Mouse (Mus musculus): Measurements from ENCODE around the gene Sstr4. TPM values are rescaled to one million over a fixed set of nuclear protein-coding genes. Genes with fewer than 3 reads are reported as not detected.

Gene Sstr4
- total RNA-seq, 2 experiments from 2014 or later: 0.20 to 0.43 TPM

DNA sequence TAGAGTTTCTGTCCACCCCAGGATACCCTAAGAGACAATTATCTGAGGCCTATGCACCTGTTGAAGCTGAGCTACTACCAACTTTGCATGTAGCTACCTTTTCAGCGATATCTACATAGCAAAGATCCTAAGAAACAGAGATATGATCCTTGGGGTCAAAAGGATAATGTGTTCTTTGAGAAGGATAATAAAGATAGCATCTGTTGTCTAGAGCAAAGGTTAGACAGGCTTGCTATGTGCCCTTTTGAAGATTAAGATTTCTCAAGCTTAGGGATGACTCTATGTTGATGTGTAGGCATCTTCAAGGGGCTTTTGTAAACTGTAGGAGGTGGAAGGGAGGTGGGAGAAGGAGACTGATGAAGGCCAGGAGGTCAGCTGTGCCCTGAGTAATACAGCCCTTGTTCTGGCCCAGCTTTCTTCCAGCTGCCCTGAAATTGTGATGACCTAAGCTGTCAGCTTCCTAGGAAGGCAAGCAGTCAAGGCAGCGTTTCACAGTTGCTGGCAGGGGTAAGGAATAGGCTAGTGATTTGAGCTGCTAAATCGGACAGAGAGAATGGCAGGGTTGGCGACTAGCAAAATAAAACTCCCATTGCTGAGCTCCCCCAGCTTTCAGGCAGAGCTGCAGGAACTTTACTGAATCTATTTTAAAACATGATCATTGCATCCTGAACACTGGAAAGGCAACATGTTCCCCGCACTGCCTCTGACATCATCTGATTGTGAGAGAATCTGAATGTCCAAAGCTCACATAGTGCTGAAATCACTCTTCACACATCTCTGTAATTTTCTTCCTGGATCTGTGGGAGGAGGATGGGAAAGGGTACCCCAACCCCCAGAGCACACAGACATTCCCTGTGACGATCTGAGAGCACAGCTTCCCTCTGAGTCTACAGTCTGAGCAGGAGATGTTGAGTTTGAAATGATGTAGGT is 7.2 kb upstream of the Sstr4 start:
- intact Hi-C loops (cut with DNase I; ENCODE audit: low total_unique reads): no loop called here
- no peak for DNase-seq

- intact Hi-C loops (cut with DNase I; ENCODE audit: low total_unique reads): no loop called here
- no peak for DNase-seq
Measured at GRCm38 (mm10) chr2:148393149-148393548, 2.0 kb upstream of the Sstr4 start.

DNA sequence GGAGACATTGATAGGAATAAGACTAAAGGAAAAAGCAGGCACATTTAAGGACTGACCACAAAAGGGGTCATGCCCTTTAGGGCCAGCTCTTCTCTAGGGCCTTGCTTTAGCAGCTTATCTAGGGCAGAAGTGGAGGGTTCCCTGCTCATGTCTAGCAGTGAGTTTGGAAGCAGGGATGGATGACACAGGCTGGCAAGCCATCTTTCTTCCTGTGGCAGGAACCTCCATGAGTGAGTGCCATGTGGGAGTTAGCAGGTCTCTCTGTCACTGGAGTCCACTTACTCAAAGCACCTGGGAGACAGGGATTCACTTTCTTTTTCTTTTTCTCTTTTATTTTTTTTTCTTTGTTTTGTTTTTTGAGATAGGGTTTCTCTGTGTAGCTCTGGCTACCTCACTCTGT is 1.3 kb upstream of the Sstr4 start:
- intact Hi-C loops (cut with DNase I; ENCODE audit: low total_unique reads): no loop called here
- DNase-seq: no peak

- no peak for DNase-seq
- intact Hi-C loops (cut with DNase I; ENCODE audit: low total_unique reads): no loop called here
Measured at GRCm38 (mm10) chr2:148396209-148396608, 1.1 kb downstream of the Sstr4 start.

DNA sequence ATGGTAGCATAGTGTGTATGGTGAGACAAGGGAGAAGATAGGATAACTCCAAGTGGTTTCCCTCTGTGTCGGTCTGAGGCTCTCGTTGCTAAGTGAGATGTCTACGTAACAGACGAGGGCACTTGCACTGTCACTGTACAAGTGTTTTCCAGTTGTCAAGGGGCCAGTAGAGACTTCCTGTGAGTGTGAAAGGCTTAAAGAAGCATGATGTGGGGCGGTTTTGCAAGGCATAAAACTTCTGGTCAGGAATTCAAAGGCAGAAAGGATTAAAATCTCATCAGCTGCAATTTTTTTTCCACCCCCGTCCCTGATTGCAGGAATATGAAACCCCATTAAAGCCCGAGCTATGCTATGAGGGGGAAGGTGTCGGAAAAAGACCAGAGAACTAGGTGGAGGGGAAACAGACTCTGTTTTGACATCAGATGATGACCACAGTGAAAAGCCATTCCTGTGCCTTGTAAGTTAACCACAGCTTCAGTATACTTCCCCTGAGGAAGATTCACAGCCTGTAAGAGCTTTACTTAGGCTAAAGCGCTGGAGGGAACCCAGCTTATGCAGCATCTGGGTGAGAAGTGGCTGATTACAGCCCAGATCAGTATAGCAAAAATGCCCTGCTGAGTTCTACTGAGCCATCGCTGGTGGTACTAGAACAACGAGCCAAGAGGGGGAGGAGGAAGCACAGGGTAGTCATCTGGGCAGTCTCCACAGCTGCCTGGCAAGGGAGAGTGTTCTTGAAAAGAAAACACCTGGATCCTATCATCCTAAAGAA is 2.1 kb downstream of the Sstr4 start:
- intact Hi-C loops (cut with DNase I; ENCODE audit: low total_unique reads): no loop called here
- DNase-seq: no peak

- peak; percentile 45 for DNase-seq
- intact Hi-C loops (cut with DNase I; ENCODE audit: low total_unique reads): no loop called here
Measured at GRCm38 (mm10) chr2:148397784-148398100, 2.6 kb downstream of the Sstr4 start.

DNA sequence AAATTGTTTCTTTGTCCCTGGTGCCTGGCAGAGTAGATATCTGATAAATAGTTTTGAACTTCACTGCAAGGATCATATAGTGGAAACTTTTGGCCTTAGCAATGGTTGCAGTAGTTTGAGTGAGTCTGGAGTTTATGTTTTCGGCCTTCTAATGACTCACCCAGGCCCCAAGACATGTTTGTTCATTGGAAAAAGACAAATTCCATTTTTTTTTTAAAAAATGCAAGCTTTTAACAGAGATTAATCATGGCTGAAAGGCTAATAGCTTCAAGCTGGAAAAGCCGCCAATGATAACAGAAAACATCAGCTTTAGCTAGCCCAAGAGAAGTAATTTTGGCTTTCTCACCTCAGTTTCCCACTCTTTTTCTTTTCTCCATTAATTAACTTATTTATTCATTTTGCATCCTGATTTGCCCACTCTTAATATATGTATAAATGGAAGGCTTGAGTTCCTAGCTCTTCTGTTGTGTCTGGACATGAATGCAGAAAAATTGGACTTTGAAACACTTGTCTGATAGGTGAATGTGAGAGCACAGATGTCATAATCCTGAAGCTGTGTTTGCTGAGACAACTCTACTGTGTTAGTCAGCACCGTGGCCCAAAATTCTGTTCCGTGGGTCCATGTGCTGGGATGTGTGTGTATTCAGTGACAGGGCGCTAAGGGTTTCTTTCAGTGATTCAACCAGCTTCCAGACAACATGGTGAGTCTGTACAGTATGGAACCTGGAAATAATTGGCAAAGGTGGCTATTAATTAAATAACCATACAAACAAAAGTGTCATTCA is 3.9 kb downstream of the Sstr4 start:
- intact Hi-C loops (cut with DNase I; ENCODE audit: low total_unique reads): no loop called here
- DNase-seq: no peak

DNA sequence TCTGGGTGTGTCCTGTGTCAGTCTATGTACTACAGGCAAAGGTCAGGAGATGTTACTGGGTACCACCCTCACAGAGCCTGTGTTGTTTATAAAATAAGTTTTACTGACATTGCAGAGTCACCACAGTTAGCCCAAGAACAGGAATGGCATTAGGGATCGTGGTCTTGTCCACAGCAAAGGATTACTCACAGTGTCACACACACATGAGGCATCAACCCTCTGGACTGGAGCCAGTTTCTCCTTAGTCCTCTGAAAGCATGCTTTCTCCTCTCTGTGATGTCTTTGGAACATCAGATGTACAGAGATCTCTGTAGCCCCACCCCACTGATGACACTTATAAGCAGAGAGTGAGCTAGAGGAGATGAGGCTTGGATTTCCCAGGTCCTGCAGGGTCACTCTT is 7.1 kb downstream of the Sstr4 start:
- no peak for DNase-seq
- intact Hi-C loops (cut with DNase I; ENCODE audit: low total_unique reads): loop anchor here (10.0 kb wide), 1 partner anchor 253 kb away; no protein-coding TSS in a partner anchor

DNA sequence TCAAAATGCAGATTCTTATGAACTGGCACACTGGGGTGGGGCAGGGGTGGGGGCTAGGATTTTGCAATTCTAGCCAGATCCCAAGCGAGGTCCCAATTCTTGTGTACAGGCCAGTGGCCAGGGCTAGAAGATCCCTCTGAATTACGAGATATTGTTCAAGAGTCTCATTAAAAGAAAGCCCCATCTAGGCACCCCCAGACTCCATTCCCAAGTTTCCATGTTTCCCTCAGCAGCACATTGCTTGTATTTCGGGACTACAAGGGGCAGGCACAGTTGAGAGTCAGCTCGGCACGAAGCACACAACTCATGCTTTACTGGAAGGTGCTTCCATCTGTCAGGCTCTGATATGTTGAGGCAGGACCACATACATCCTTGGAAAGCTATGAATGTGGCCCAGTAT is 9.8 kb downstream of the Sstr4 start:
- intact Hi-C loops (cut with DNase I; ENCODE audit: low total_unique reads): loop anchor here (5.0 to 10.0 kb wide), 4 partner anchors 132 to 283 kb away; no protein-coding TSS in a partner anchor
- DNase-seq: no peak

- peak; percentile 23 for DNase-seq
- intact Hi-C loops (cut with DNase I; ENCODE audit: low total_unique reads): loop anchor here (5.0 to 10.0 kb wide), 4 partner anchors 131 to 284 kb away; no protein-coding TSS in a partner anchor
Measured at GRCm38 (mm10) chr2:148406160-148406970, 11.2 kb downstream of the Sstr4 start.

- peak; percentile 62 for DNase-seq
- intact Hi-C loops (cut with DNase I; ENCODE audit: low total_unique reads): loop anchor here (5.0 to 10.0 kb wide), 4 partner anchors 130 to 285 kb away; no protein-coding TSS in a partner anchor
Measured at GRCm38 (mm10) chr2:148406971-148407869, 12.1 kb downstream of the Sstr4 start.

GRCm38 (mm10) chr2:148407870-148408760 is 13.0 kb downstream of the Sstr4 start, which contains the start of gene Thbd:
TSS of gene Thbd (minus strand) at chr2:148408188.
- DNase-seq: peak; percentile 80
- intact Hi-C loops (cut with DNase I; ENCODE audit: low total_unique reads): loop anchor here (5.0 to 10.0 kb wide), 4 partner anchors 129 to 286 kb away; no protein-coding TSS in a partner anchor

- no peak for DNase-seq
- intact Hi-C loops (cut with DNase I; ENCODE audit: low total_unique reads): loop anchor here (5.0 to 10.0 kb wide), 4 partner anchors 129 to 286 kb away; no protein-coding TSS in a partner anchor
Measured at GRCm38 (mm10) chr2:148408761-148409120, 13.6 kb downstream of the Sstr4 start.

GRCm38 (mm10) chr2:148409141-148409540 is 14.0 kb downstream of the Sstr4 start:
- DNase-seq: peak; percentile 87
- intact Hi-C loops (cut with DNase I; ENCODE audit: low total_unique reads): loop anchor here (5.0 to 10.0 kb wide), 4 partner anchors 128 to 287 kb away; no protein-coding TSS in a partner anchor

- intact Hi-C loops (cut with DNase I; ENCODE audit: low total_unique reads): loop anchor here (5.0 to 10.0 kb wide), 4 partner anchors 127 to 288 kb away; no protein-coding TSS in a partner anchor
Measured at GRCm38 (mm10) chr2:148409821-148410220, 14.7 kb downstream of the Sstr4 start.

GRCm38 (mm10) chr2:148419151-148419550 is 24.0 kb downstream of the Sstr4 start:
- DNase-seq: no peak
- intact Hi-C loops (cut with DNase I; ENCODE audit: low total_unique reads): no loop called here

More at GRCm38 (mm10) chr2:148409821-148410220, 14.7 kb downstream of the Sstr4 start:
- no peak for DNase-seq
